ENCODE assay signal across 7 mouse cellular contexts in genomic region chr12:105840545-105840944, GRCm38 (mm10). TPM values are rescaled to one million over a fixed set of nuclear protein-coding genes. Genes with fewer than 3 reads are reported as not detected.
DNase-seq lines count a peak whose midpoint lies in the region; ATAC-seq and TF ChIP-seq lines count a peak whose summit lies in the region.
"Not testable (repeated sequence)": the region's sequence is repeated elsewhere in the genome, so short reads cannot be mapped to it uniquely, and the experiment has no call there.

No protein-coding gene starts in this region.

- H3K4me3 ChIP-seq in forebrain, embryonic 15.5 days; liver, adult 2 months (ENCODE audit: insufficient read depth, low read depth, low read length): not testable (repeated sequence)

- H3K9ac ChIP-seq in forebrain, embryonic 15.5 days (replicated peaks); liver, adult 2 months (ENCODE audit: low read depth, low read length): not testable (repeated sequence)

- not testable (repeated sequence) for H3K27me3 ChIP-seq in forebrain, embryonic 15.5 days; liver, adult 2 months (ENCODE audit: control insufficient read depth, insufficient read depth, low read length)

- H3K9me3 ChIP-seq in forebrain, embryonic 15.5 days: not testable (repeated sequence)

- peaks cover 27% of the 10 kb centered on the region for H3K4me1 ChIP-seq in forebrain, embryonic 15.5 days
- H3K4me1 ChIP-seq in liver, adult 2 months (ENCODE audit: control insufficient read depth, insufficient read depth, low read length): not testable (repeated sequence)

- DNase-seq in B cell, adult 2 months: peak; percentile 43 to 46
- peak; percentile 27 for DNase-seq in NIH3T3 (ENCODE audit: low read depth)
- peak; percentile 32 for DNase-seq in induced T-regulatory cell, adult 2 months (ENCODE audit: low read depth)
- DNase-seq in liver, adult 2 months (ENCODE audit: extremely low read depth, low read depth, low spot score): not testable (repeated sequence)
- peak; percentile 25 for DNase-seq in naive thymus-derived CD4-positive, alpha-beta T cell, adult 2 months (ENCODE audit: low read depth)
- peak; percentile 27 for DNase-seq in thymus, postnatal 25 days

- not testable (repeated sequence) for TF ChIP-seq POLR2A in liver, adult 2 months (IDR thresholded peaks at IDR 0.05; ENCODE audit: extremely low read depth, insufficient read depth, low read length)

- H3K27ac ChIP-seq in forebrain, embryonic 15.5 days (replicated peaks): 0 out of 2 replicates have a peak overlapping the region, but pooled peaks have one; percentile 45
- H3K27ac ChIP-seq in liver, adult 2 months (replicated peaks; ENCODE audit: insufficient read depth, low read depth, low read length): not testable (repeated sequence)

- 0 out of 2 replicates have a peak, but pooled peaks have one; percentile 14 for TF ChIP-seq CTCF in liver, adult 2 months (IDR thresholded peaks at IDR 0.05; ENCODE audit: low read depth, low read length)

- WGBS in forebrain, embryonic 15.5 days: 95% methylated on average over 8 of the region's 8 CpGs
- WGBS in liver, adult 2 months: 92% methylated on average over 8 of the region's 8 CpGs

- not testable (repeated sequence) for ATAC-seq in forebrain, embryonic 15.5 days (replicated peaks)

- not testable (repeated sequence) for H3K79me2 ChIP-seq in liver, adult 2 months (ENCODE audit: control insufficient read depth, insufficient read depth, low read length)

- not testable (repeated sequence) for H3K4me2 ChIP-seq in forebrain, embryonic 15.5 days (replicated peaks)

- H3K36me3 ChIP-seq in forebrain, embryonic 15.5 days: peaks cover 26% of the 10 kb centered on the region
- peaks cover 50% of the 10 kb centered on the region for H3K36me3 ChIP-seq in liver, adult 2 months (ENCODE audit: control insufficient read depth, insufficient read depth, low read length)

RNA-seq across cellular contexts. Expression of gene Papola, which starts 56.1 kb away (rescaled TPM):
- 211 and 220 TPM in 2 replicates for polyA plus RNA-seq in forebrain, embryonic 15.5 days (2015; fragmentation: Nextera tagmentation; extraction: Ambion mirVana)
- 65.0 and 68.4 TPM in 2 replicates for total RNA-seq in liver, adult 2 months (2014; rRNA removed)
- polyA plus RNA-seq in liver, adult 2 months (2012; rRNA removed): 40.0 and 42.0 TPM in 2 replicates
